Mouse (Mus musculus) midbrain, postnatal 0 days (tissue): ENCODE data around the gene Ninl. TPM values are rescaled to one million over a fixed set of nuclear protein-coding genes. Genes with fewer than 3 reads are reported as not detected.

ENCODE experiments used
- ATAC-seq: fragments of 200-750 bp; cut with Nextera tagmentation; 2 replicates; pipeline ENCODE4 v1.8.0; 2017; ENCODE audit warnings: moderate number of reproducible peaks, mild to moderate bottlenecking, moderate TSS enrichment, moderate library complexity; ENCODE audit not compliant: low FRiP score
- DNase-seq: peaks from one replicate; pipeline ENCODE4 v3.0.0-alpha.2; 2015; ENCODE audit warnings: low spot score
- H3K27ac ChIP-seq: fragments of 300-500 bp; sonication (generic); 2 replicates; pipeline ENCODE4 v1.5.1; 2014; ENCODE audit warnings: low read depth, mild to moderate bottlenecking, low read length, mixed read lengths
- H3K27me3 ChIP-seq: fragments of 300-500 bp; sonication (generic); 2 replicates; pipeline ENCODE4 v1.6.1; 2014; ENCODE audit warnings: low read length, control low read depth, mixed read lengths; ENCODE audit not compliant: insufficient read depth
- H3K36me3 ChIP-seq: fragments of 300-500 bp; sonication (generic); 2 replicates; pipeline ENCODE4 v1.6.1; 2014; ENCODE audit warnings: low read length, control low read depth, mixed read lengths; ENCODE audit not compliant: insufficient read depth
- H3K4me1 ChIP-seq: fragments of 300-500 bp; sonication (generic); 2 replicates; pipeline ENCODE4 v1.6.1; 2014; ENCODE audit warnings: mild to moderate bottlenecking, control low read depth, antibody characterized with exemption, low read length, mixed read lengths; ENCODE audit not compliant: insufficient read depth
- H3K4me2 ChIP-seq: fragments of 300-500 bp; sonication (generic); 2 replicates; pipeline ENCODE4 v1.6.1; 2014; ENCODE audit warnings: low read depth, mild to moderate bottlenecking, low read length, mixed read lengths; ENCODE audit not compliant: poor library complexity, severe bottlenecking
- H3K4me3 ChIP-seq: fragments of 300-500 bp; sonication (generic); 2 replicates; pipeline ENCODE4 v1.5.1; 2014; ENCODE audit warnings: low read depth, mild to moderate bottlenecking, low read length, moderate library complexity
- H3K9ac ChIP-seq: fragments of 300-500 bp; sonication (generic); replicated peaks from 2 replicates; pipeline ENCODE4 v1.6.1; 2014; ENCODE audit warnings: mild to moderate bottlenecking, low read length, moderate library complexity, mixed read lengths; ENCODE audit not compliant: poor library complexity, severe bottlenecking
- H3K9me3 ChIP-seq: fragments of 300-500 bp; sonication (generic); 2 replicates; pipeline ENCODE4 v1.6.1; 2016; ENCODE audit warnings: low read length, control low read depth
- CTCF ChIP-seq: IDR thresholded peaks from 2 replicates; pipeline ENCODE4 v1.5.1; 2016; ENCODE audit warnings: antibody characterized with exemption, mild to moderate bottlenecking
- WGBS: fragments of 180-500 bp; shearing (Covaris S2); extraction: QIAGEN DNeasy Blood & Tissue Kit; methylation state at CpG from one replicate; pipeline ENCODE4 v1.1.7; 2014; 5-methylcytosine and 5-hydroxymethylcytosine counted together
- polyA plus RNA-seq: library from polyadenylated mRNA; unstranded; fragments of >200 nt; fragmentation: Nextera tagmentation; extraction: Ambion mirVana; gene quantifications from 2 replicates; pipeline ENCODE4 v1.2.1, GENCODE M21; 2015
- total RNA-seq: library from RNA; depleted of rRNA; stranded (reverse); fragments of >200 nt; gene quantifications from 2 replicates; pipeline ENCODE4 v1.2.3, GENCODE M21; 2014

Ninl gene
- total and polyA plus RNA-seq, 2 experiments from 2014 or later: 2.6 to 7.8 TPM

DNA sequence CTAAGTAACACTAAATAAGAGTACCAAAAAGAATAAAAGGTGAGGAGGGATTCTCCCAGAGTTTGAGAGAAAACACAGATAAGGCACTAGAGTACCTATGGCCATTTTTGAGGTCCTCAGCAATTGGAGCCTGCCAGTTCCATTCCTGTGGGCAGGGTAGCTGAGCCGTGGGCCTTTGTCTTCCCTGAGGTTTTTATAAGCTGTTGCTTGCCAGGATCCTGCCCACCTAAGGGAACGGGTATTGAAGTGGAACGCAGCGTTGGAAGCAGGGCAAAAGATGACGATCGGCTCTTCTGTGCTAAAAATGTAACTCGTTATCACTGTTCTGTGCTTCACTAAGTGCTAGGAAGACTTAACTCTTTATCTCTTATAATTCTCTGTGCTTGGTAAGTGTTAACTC, 115.7 kb downstream of the Ninl start:
- Histone ChIP-seq H3K4me3 (no peak overlapping the region), H3K27ac (no peak overlapping the region), H3K36me3 (no peaks in the 10 kb centered on the region), H3K4me2 (no peak overlapping the region), H3K9me3 (no peaks in the 10 kb centered on the region), H3K27me3 (no peaks in the 10 kb centered on the region), H3K4me1 (no peaks in the 10 kb centered on the region), H3K9ac (no peak overlapping the region)
- no peak for TF ChIP-seq CTCF
- DNase-seq (no peak), ATAC-seq (no peak)
- 87% methylated on average over 7 of the region's 7 CpGs for WGBS

DNA sequence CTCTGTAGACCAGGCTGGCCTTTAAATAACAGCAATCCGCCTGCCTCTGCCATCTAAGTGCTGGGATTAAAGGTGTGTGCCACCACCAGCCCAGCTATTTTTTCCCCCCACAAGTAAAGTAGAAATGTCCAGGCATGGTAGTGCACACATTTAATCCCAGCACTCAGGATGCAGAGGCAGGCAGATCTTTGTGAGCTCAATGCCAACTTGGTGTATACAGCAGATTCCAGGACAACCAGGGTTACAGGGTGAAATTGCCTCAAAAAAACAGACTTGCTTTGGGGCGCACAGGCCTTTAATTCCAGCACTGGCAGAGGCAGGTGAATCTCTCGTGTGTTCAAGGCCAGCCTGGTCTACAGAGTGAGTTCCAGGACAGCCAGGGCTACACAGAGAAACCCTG, 116.2 kb downstream of the Ninl start:
- WGBS: 92% methylated on average over 3 of the region's 3 CpGs
- no peaks in the 10 kb centered on the region for H3K9me3 ChIP-seq
- no peak for TF ChIP-seq CTCF
- no peak overlapping the region for H3K27ac ChIP-seq
- no peak overlapping the region for H3K9ac ChIP-seq
- H3K27me3 ChIP-seq: no peaks in the 10 kb centered on the region
- H3K4me3 ChIP-seq: no peak overlapping the region
- no peaks in the 10 kb centered on the region for H3K4me1 ChIP-seq
- H3K4me2 ChIP-seq: no peak overlapping the region
- DNase-seq (no peak), ATAC-seq (no peak)
- no peaks in the 10 kb centered on the region for H3K36me3 ChIP-seq

DNA sequence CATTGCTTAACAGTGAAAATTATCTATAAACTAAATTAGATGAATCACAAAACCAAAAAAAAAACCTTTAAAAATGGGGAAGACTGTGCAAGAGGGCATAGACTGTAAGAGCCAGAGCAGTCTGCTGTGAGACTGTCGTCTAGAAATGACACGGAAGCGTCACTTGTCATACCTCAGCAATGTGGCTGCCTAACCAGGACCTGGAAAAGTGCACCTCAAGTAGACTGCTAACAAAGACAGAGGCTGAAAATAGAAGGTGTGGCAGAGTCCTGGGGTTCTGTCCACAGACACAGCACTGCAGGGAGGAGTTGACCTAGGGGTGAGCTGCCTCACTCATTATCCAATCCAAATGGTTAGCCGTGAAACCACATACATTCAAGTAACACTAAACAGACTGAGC, 117.0 kb downstream of the Ninl start:
- no peak for TF ChIP-seq CTCF
- H3K9ac ChIP-seq: no peak overlapping the region
- no peak overlapping the region for H3K4me2 ChIP-seq
- no peaks in the 10 kb centered on the region for H3K36me3 ChIP-seq
- WGBS: 90% methylated on average over 4 of the region's 4 CpGs
- H3K4me3 ChIP-seq: no peak overlapping the region
- no peaks in the 10 kb centered on the region for H3K4me1 ChIP-seq
- no peaks in the 10 kb centered on the region for H3K27me3 ChIP-seq
- H3K27ac ChIP-seq: no peak overlapping the region
- ATAC-seq (no peak), DNase-seq (no peak)
- H3K9me3 ChIP-seq: no peaks in the 10 kb centered on the region

DNA sequence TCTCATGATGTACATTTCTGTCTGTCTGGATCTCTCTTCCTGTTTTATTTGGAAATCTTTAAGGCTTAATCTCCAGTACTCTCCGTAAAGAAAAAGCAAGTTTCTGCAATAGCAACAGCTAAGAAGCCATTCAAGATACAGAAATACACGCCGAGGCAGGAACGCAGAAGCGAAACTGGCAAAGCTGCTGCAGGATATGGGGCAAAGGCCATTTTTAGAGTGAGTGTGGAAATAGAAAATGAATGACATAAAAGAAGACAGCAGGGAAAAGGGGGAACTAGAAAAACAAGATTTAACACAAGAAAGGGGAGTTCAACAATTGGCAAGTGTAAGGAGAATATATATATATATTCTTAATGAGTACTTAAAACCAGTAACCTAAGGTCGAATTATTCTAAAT, 117.5 kb downstream of the Ninl start:
- no peaks in the 10 kb centered on the region for H3K4me1 ChIP-seq
- H3K27me3 ChIP-seq: no peaks in the 10 kb centered on the region
- H3K9ac ChIP-seq: no peak overlapping the region
- no peak overlapping the region for H3K4me2 ChIP-seq
- no peaks in the 10 kb centered on the region for H3K9me3 ChIP-seq
- H3K4me3 ChIP-seq: no peak overlapping the region
- ATAC-seq (no peak), DNase-seq (no peak)
- WGBS: 97% methylated on average over 6 of the region's 6 CpGs
- no peak for TF ChIP-seq CTCF
- no peak overlapping the region for H3K27ac ChIP-seq
- no peaks in the 10 kb centered on the region for H3K36me3 ChIP-seq

DNA sequence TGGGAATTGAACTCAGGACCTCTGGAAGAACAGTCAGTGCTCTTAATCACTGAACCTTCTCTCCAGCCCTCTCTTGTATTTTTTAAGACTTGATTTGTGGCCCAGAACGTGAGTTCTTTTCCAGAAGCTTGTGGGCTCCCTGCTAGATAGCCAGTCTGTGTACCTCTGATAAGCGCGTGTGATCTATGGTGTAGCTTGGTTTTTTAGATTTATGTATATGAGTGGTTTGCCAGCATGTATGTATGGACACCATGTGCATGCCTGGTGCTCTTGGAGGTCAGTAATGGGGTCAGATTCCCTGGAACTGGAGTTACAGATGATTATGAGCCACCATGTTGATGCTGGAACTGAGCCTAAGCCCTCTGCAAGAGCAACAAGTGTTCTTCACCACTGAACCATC, 118.6 kb downstream of the Ninl start:
- Histone ChIP-seq H3K4me2 (no peak overlapping the region), H3K36me3 (no peaks in the 10 kb centered on the region), H3K4me1 (no peaks in the 10 kb centered on the region), H3K27ac (no peak overlapping the region), H3K9me3 (no peaks in the 10 kb centered on the region), H3K27me3 (no peaks in the 10 kb centered on the region), H3K9ac (no peak overlapping the region), H3K4me3 (no peak overlapping the region)
- WGBS: 97% methylated on average over 3 of the region's 3 CpGs
- DNase-seq (no peak), ATAC-seq (no peak)
- no peak for TF ChIP-seq CTCF

DNA sequence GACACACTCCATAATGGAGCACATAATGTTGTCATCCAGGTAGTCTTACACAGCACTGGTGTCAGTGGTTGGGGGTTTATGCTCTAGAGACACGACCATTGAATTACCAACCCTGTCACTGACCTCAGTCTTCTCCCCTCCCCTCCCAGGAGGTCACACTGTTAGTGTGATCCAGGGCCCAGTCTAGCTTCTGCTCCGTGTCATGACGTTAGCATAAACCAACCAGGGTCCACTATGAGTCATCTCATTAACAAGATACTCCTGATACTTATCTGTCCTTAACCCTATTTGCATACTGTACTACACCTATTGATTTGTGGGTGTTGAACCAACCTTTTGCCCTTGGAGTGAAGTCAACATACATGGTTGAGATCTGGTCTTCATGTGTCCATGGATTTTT, 120.5 kb downstream of the Ninl start:
- Histone ChIP-seq H3K9me3 (no peaks in the 10 kb centered on the region), H3K4me2 (no peak overlapping the region), H3K4me3 (no peak overlapping the region), H3K4me1 (no peaks in the 10 kb centered on the region), H3K27me3 (no peaks in the 10 kb centered on the region), H3K9ac (no peak overlapping the region), H3K36me3 (no peaks in the 10 kb centered on the region), H3K27ac (no peak overlapping the region)
- WGBS: 95% methylated on average over 3 of the region's 3 CpGs
- DNase-seq (no peak), ATAC-seq (no peak)
- no peak for TF ChIP-seq CTCF

DNA sequence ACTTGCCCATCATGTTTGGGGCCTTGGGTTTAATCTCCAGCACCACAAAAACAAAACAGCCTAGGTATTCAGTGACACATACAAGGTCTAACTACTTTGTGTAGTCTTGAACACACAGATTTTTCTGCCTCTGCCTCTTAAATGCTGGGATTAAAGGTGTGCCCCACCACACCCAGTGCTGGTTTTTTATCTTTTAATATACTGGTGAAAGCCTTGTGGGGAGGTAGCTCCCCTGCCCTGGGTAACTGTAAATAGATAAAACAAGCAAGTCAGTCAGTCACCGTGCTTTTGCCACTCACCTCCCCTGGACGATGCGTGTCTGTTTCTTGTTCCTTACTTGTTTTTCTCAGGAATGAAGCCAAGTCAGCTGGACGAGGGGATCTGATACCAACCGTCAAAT, 123.4 kb downstream of the Ninl start:
- WGBS: 91% methylated on average over 5 of the region's 5 CpGs
- ATAC-seq: no peak
- Histone ChIP-seq H3K27ac (no peak overlapping the region), H3K27me3 (no peaks in the 10 kb centered on the region), H3K9ac (no peak overlapping the region), H3K4me3 (no peak overlapping the region), H3K4me2 (no peak overlapping the region), H3K4me1 (no peaks in the 10 kb centered on the region), H3K36me3 (no peaks in the 10 kb centered on the region), H3K9me3 (no peaks in the 10 kb centered on the region)
- no peak for TF ChIP-seq CTCF
- no peak for DNase-seq
